Mouse (Mus musculus): ENCODE measurements around the gene Idh3g.

The Idh3g gene

GRCm38 (mm10) chrX:73786364-73787224 is at the start of gene Idh3g, which contains the start of gene Ssr4:
Idh3g (minus strand) TSS chrX:73786897.
Ssr4 (plus strand) TSS chrX:73787028.
- peak; percentile 91 for DNase-seq (ENCODE audit: low read depth)

GRCm38 (mm10) chrX:73835731-73836130 is 49.0 kb upstream of the Idh3g start:
- DNase-seq (ENCODE audit: low read depth), result no peak

DNA sequence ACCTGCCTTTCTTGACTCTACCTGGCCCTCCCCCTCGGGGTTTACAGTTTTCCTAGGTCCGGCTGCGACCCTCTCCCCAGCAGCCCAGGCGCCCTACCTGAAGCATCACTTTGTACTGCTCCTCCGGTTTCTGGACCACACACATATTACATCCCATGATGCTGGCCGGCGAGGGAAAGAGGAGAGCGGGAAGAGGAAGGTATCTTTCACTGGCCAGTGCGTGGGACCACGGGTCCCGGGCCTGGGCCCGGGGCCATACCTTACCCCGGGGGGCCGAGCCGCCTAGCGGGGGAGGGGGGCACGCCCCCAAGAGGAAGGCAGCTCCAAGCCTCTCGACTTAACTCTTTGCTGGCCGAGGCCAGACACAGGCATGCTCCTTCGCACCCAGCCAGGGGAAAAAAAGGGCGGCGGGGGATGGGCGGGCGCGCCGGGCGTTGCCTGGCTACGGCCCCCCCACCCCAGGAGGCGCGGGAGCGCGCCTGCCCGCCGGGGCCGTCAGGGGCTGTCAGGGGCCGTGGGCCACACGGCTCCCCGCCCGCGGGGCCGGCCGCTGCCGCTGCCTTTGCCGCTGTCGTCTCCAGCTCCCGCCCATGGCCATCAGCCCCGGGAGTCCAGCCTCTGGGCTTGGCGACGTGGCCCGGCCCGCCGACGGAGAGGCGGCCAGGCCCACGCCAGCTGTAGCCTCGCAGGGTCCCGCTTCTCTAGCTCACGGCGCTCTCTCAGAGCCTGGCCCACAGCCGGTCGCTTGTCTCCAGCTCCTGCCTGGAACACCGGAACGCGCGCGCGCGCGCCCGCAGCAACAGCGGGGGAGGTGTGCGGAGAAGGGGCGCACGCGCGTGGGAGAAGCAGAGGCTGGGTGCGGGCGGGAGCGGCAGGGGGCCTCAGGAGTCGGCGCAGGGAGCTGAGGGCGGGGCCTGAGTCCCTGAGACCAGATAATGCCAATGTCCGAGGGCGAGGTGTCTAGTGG is 37.8 kb upstream of the Idh3g start, which contains the start of gene Pdzd4:
Gene Pdzd4 (minus strand): TSS at position 785 of the 967 bp plus-strand sequence.
- no peak for DNase-seq (ENCODE audit: low read depth)

DNA sequence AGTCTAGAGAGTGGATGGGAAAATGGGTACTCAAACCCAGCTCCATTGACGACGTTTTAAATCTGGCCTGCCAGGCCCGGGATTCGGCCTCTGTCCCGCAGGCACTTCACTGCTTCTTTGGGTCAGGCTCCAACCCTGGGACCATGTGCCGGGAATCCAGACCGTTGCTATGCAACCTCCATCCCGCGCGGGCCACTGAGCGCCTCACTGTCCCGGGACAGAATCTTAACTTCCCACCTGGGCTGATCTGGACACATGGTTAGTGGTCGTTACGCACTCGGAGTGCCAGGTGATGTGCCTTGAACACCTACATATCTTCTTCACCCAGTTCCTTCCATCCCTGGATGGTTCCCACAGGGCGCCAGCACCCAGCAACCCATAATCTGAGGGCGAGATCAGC is 37.0 kb upstream of the Idh3g start:
- DNase-seq (ENCODE audit: low read depth), result no peak

- DNase-seq (ENCODE audit: low read depth), result no peak
Observed at GRCm38 (mm10) chrX:73816596-73817314, 30.1 kb upstream of the Idh3g start.

DNA sequence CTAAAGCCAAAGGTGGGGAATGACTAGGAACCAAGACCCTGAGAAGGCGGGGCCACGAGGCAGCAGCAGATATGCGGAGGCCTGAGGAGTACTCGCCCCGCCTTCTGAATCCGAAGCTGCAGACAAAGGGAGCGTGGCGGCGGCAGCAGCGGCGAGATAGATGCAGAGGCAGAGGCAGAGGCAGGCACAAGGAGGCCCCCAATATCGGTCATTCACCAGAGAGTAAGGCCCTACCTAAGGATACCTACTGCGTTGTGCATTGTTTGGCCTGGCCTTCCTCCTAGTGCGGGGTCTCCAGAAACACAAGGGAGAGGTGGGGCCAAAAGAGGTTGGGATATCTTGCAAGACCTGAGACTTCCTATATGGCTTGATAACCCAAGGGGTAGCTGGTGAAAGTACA is 28.4 kb upstream of the Idh3g start:
- no peak for DNase-seq (ENCODE audit: low read depth)

DNA sequence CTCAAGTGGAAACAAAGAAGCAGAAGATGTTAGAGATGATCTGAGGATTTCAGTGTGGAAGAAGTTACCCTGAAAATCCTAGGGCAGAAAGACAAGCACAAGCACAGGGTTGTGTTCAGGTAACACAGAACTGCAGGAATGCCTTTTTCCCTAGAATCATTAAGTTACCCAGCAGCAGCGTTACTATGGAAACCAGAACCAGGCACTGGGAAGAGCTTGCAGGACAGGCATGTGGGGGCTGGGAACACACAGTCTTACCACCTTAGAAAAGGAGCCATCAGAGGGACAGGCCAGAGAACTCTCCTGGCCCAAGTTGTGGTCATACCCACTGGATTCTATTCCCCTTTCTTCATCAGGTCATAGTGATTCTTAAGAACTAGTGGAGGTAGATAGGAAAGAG is 19.1 kb upstream of the Idh3g start:
- no peak for DNase-seq (ENCODE audit: low read depth)

DNA sequence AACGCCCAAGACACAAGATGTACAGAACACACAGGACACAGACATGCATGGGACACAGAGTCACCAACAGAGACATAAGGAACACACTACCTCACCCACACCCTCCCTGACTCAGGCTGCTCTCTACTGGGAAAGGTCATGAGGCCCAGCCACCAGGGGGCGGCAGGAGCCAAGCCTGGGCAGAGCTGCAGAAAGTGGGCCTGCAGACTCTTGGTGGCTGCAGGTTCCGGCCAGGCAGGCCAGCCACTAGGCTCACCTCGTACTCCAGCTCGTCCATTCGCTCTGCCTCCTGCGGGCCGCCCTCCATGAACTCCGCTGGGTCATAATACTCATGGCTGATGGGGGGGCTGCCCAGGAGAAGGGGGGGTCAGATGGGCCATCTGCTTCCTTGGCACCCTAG is 11.8 kb upstream of the Idh3g start:
- DNase-seq (ENCODE audit: low read depth), result peak; percentile 44

GRCm38 (mm10) chrX:73797511-73797910 is 10.8 kb upstream of the Idh3g start:
- DNase-seq (ENCODE audit: low read depth), result no peak

DNA sequence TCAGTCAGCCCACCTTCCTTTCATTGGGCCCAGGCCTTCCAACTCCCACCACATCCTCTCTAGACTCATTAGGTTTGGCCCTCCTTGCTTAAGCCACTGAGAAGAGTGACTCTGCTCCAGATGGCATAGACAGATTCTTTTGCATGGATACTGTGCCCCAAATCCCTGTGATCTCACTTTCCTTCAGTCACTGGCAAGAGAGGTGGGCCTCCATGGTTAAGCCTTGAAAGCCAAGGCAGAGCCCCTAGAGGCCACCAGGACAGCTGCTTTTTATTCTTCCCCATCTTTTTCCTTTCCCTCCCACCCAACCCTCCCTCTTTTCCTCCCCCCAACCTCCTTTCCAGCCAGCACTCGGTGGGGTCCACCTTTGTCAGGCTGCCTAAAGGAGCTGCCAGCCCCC is 6.8 kb upstream of the Idh3g start:
- no peak for DNase-seq (ENCODE audit: low read depth)

DNA sequence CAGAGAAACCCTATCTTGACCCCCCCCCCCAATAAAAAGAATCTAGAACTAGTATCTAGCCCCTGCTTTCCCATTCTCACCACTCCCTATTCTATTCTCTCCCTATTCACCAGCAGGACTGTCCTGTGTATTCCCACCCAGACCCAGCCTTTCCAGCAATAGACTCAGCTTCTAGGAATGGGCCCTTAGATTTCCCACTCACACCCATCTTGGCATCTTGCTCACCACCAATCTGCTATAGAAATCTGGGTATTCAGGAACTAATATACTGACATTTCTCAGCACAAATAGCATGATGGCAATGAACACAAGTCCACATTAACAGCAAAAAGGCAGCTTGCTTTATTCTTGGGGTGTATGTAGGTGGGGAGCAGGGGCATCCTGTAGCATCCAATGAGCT is 6.3 kb upstream of the Idh3g start:
- DNase-seq (ENCODE audit: low read depth), result no peak

DNA sequence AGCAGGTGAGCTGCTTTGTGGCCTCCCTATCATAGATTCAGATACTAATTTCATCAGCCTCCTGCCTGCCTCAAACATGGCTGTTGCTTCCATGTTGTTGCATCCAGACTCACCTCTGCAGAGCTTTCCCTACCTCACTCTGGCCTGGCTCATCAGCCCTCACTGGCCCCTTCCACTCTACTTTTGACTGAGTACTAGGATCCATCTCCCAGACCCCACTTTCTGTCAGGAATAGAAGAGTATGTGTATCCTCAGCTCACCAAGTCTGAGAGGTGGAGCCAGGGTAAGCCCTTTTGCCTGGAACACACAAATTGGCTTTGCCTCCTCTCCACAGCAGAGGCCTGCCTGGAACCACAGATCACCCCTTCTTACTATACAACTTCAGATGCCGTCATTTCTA is 1.8 kb upstream of the Idh3g start:
- no peak for DNase-seq (ENCODE audit: low read depth)

- DNase-seq (ENCODE audit: low read depth), result no peak
Observed at GRCm38 (mm10) chrX:73787225-73787558, 495 bp upstream of the Idh3g start.

GRCm38 (mm10) chrX:73785666-73786065 is 1.0 kb downstream of the Idh3g start:
- no peak for DNase-seq (ENCODE audit: low read depth)

GRCm38 (mm10) chrX:73782227-73782626 is 4.5 kb downstream of the Idh3g start:
- DNase-seq (ENCODE audit: low read depth), result no peak

DNA sequence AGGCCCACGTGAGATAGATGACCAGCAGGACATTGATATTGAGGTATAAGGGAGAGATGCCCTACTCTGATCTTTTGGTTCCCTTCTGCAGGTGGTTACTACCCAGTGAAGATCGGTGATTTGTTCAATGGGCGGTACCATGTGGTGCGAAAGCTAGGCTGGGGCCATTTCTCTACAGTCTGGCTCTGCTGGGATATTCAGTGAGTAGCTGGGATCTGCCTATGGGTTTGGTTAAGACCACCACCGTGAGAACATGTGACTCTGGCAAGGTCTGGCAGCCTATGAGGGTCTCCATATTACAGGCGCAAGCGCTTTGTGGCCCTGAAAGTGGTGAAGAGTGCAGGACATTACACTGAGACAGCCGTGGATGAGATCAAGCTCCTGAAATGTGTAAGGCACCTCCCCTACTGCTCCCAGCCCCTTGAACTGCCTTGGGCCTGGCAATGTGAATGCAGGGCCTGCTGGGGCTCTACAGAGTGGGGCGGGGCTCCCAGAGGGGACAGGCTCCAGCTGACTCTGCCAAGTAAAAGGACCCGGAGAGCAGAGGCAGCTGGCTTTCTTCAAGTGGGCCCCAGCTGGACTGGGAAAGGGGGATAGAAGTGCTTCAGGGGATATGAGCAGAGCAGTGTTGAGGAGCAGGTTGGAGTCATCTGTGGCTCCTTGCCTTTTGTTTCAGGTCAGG is 11.8 kb downstream of the Idh3g start:
- DNase-seq (ENCODE audit: low read depth), result no peak

DNA sequence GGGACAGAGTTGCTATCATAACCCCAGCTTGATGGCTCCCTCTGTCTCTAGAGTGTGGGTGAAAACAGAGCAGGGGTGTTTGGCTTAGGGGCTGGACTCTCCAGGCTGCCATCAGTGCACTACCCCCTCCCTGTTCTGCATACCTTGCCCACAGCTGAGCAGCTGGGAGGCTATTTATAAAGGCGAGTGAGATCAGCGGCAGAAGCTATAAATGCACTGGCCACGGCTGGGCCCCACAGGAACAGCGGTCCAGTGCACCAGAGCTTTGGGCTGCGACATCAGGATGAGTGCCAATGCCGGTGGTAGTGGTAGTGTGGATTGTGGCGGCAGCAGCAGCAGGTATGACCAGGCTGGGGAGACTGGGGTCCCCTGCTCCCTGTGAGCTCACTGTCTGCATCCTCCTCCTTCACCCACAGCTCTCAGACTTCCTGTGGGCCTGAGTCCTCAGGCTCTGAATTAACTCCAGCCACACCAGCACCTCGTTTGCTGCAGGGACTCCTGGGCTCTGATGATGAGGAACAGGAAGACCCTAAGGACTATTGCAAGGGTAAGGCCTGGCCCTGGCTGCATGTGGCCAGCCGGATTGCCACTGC is 12.4 kb downstream of the Idh3g start, which contains the start of gene Srpk3:
Gene Srpk3 (plus strand): TSS at position 238 of the 593 bp plus-strand sequence.
- DNase-seq (ENCODE audit: low read depth), result no peak

DNA sequence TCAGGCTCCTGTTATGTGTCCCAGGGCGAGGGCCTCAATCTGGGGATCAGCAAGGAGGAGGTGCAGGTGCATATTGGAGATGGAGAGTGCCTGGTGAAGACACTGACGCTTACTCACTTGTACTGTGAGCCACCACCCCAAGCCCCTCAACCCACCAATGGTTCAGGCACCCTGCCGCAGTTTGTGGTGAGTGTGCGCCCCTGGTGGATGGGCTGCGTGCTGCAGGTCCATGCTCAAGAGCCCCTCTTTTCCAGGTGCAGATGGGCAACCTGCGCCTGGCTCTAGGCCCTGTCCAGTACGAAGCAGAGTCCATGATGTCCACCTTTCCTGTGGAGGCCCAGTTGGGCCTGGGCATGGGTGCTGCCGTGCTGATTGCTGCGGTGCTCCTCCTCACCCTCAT is 19.4 kb downstream of the Idh3g start:
- no peak for DNase-seq (ENCODE audit: low read depth)

DNA sequence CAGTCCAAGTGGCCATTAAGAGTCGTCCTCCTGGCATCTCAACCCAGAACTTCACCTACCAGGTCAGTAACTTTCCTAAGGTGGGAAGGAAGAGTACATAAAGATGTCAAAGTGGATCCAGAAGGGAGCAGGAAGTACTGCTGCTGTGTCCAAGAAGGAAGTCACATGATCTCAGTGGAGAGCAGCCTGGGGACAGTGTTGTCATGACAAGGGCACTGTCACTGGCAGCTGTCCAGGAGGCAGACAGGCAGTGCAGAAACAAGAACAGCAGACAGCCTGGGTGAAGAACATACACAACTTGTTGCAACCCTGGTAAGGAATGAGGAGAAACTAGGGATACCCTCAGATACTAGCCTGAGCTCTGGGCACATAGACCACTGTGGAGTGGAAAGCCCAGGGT is 21.4 kb downstream of the Idh3g start:
- no peak for DNase-seq (ENCODE audit: low read depth)

DNA sequence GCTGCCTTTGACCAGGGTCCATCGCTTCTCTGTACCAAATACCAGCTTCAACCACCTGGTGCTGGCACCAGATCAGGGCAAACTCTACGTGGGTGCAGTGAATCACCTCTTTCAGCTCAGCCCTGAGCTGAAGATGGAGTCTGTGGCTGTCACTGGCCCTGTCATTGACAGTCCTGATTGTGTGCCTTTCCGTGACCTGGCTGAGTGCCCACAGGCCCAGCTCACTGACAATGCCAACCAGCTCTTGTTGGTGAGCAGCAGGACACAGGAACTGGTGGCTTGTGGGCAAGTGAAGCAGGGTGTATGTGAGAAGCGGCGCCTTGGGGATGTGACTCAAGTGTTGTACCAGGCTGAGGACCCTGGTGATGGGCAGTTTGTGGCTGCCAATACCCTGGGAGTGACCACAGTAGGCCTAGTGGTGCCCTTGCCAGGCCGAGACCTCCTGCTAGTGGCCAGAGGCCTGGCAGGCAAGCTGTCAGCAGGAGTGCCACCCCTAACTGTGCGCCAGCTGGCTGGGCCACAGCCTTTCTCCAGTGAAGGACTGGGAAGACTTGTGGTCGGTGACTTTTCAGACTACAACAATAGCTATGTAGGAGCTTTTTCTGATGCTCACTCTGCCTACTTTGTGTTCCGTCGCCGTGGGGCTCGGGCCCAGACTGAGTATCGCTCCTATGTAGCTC is 27.9 kb downstream of the Idh3g start:
- no peak for DNase-seq (ENCODE audit: low read depth)
